ENCODE assay signal across 32 mouse cellular contexts in the genomic region with DNA sequence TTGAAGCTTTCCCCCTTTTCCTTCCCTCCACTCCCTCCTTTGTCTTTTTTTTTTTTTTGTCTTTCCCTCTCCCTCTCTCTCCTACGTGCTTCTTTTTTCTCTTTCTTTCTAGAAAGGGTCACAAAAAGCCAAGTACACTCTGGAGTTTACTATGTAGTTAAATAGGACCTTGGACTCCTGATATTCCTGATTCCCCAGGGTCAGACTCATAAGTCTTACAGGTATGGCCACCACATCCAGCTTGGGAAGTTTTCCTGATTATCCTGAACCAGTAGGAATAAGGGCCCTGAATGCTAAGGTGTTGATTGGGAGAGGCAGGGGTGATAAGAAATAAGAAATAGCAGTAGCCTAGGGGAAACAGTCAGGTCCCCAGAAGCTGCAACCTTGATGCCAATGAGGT.
"Had no signal": no experiment of that assay in that cellular context is flagged by ENCODE, and none has a peak within 500 bp of the region (broad histone marks: within the 10 kb centered on the region; RNA-seq: fewer than 3 reads in every experiment).

No protein-coding gene starts in this region.

- H3K27me3 ChIP-seq: limb, embryonic 12.5 days; limb, embryonic 13.5 days; limb, embryonic 15.5 days; liver, embryonic 12.5 days; liver, embryonic 13.5 days; liver, embryonic 15.5 days; lung, embryonic 15.5 days; megakaryocyte, embryonic 14.5 days; midbrain, embryonic 12.5 days; midbrain, embryonic 13.5 days; midbrain, embryonic 15.5 days; neural tube, embryonic 12.5 days had no signal

- ATAC-seq: liver, embryonic 12.5 days; liver, postnatal 0 days; lung, postnatal 0 days; midbrain, embryonic 13.5 days; midbrain, embryonic 15.5 days; midbrain, embryonic 16.5 days had no signal

- H3K4me3 ChIP-seq: limb, embryonic 10.5 days; limb, embryonic 12.5 days; limb, embryonic 13.5 days; limb, embryonic 15.5 days; liver, embryonic 12.5 days; liver, embryonic 13.5 days; liver, embryonic 15.5 days; lung, embryonic 15.5 days; megakaryocyte, embryonic 14.5 days; midbrain, embryonic 10.5 days; midbrain, embryonic 12.5 days; midbrain, embryonic 13.5 days; midbrain, embryonic 15.5 days; myocyte; neural tube, embryonic 12.5 days had no signal

- H3K4me1 ChIP-seq: limb, embryonic 10.5 days; liver, embryonic 12.5 days; liver, embryonic 13.5 days; liver, embryonic 15.5 days; lung, embryonic 15.5 days; midbrain, embryonic 10.5 days; midbrain, embryonic 12.5 days; midbrain, embryonic 13.5 days; midbrain, embryonic 15.5 days; neural tube, embryonic 12.5 days had no signal

- H3K9ac ChIP-seq: limb, embryonic 12.5 days; limb, embryonic 13.5 days; limb, embryonic 15.5 days; liver, embryonic 12.5 days; liver, embryonic 13.5 days; liver, embryonic 14.5 days; liver, embryonic 15.5 days; liver, postnatal 0 days; lung, embryonic 14.5 days; lung, embryonic 15.5 days; midbrain, embryonic 12.5 days; midbrain, embryonic 13.5 days; midbrain, embryonic 15.5 days; neural tube, embryonic 12.5 days had no signal

- H3K9me3 ChIP-seq: limb, embryonic 10.5 days; limb, embryonic 12.5 days; limb, embryonic 13.5 days; limb, embryonic 15.5 days; liver, embryonic 12.5 days; liver, embryonic 13.5 days; liver, embryonic 15.5 days; lung, embryonic 15.5 days; midbrain, embryonic 10.5 days; midbrain, embryonic 12.5 days; midbrain, embryonic 13.5 days; midbrain, embryonic 15.5 days; neural tube, embryonic 12.5 days had no signal

- H3K27ac ChIP-seq: limb, embryonic 10.5 days; limb, embryonic 12.5 days; limb, embryonic 13.5 days; limb, embryonic 15.5 days; liver, embryonic 12.5 days; liver, embryonic 13.5 days; liver, embryonic 14.5 days; liver, embryonic 15.5 days; lung, embryonic 15.5 days; macrophage; midbrain, embryonic 10.5 days; midbrain, embryonic 12.5 days; midbrain, embryonic 13.5 days; midbrain, embryonic 15.5 days; neural tube, embryonic 12.5 days had no signal

- H3K4me2 ChIP-seq: limb, embryonic 12.5 days; limb, embryonic 13.5 days; limb, embryonic 15.5 days; liver, embryonic 11.5 days; liver, embryonic 12.5 days; liver, embryonic 13.5 days; liver, embryonic 15.5 days; lung, embryonic 14.5 days; lung, embryonic 15.5 days; midbrain, embryonic 11.5 days; midbrain, embryonic 12.5 days; midbrain, embryonic 13.5 days; midbrain, embryonic 15.5 days; neural tube, embryonic 12.5 days had no signal

- DNase-seq: left cerebral cortex, postnatal 4 days; liver; liver, embryonic 13.5 days; liver, postnatal 0 days; lung, adult 18-20 months; lung, adult 2 months; lung, embryonic 14.5 days; lung, postnatal 10 days; lung, postnatal 14 days; lung, postnatal 36 days; lung, postnatal 4 days; midbrain, embryonic 14.5 days had no signal

- H3K36me3 ChIP-seq: limb, embryonic 10.5 days; limb, embryonic 12.5 days; limb, embryonic 13.5 days; limb, embryonic 15.5 days; liver, embryonic 12.5 days; liver, embryonic 13.5 days; liver, embryonic 15.5 days; lung, embryonic 15.5 days; midbrain, embryonic 10.5 days; midbrain, embryonic 12.5 days; midbrain, embryonic 13.5 days; midbrain, embryonic 15.5 days; neural tube, embryonic 12.5 days had no signal
